Mouse (Mus musculus) 3134 (cell line): ENCODE measurements at regions not wholly inside any gene's neighbourhood (a gene's known extent, or its start where the extent isn't known, plus 50 kb on each side); places are given as distances from the start of the nearest gene placed in this dataset.

ENCODE experiments used
- DNase-seq: peaks from one replicate; pipeline ENCODE4 v3.0.0-alpha.2; 2011; ENCODE audit warnings: low spot score; ENCODE audit not compliant: insufficient read length; ENCODE audit errors: extremely low read depth

DNA sequence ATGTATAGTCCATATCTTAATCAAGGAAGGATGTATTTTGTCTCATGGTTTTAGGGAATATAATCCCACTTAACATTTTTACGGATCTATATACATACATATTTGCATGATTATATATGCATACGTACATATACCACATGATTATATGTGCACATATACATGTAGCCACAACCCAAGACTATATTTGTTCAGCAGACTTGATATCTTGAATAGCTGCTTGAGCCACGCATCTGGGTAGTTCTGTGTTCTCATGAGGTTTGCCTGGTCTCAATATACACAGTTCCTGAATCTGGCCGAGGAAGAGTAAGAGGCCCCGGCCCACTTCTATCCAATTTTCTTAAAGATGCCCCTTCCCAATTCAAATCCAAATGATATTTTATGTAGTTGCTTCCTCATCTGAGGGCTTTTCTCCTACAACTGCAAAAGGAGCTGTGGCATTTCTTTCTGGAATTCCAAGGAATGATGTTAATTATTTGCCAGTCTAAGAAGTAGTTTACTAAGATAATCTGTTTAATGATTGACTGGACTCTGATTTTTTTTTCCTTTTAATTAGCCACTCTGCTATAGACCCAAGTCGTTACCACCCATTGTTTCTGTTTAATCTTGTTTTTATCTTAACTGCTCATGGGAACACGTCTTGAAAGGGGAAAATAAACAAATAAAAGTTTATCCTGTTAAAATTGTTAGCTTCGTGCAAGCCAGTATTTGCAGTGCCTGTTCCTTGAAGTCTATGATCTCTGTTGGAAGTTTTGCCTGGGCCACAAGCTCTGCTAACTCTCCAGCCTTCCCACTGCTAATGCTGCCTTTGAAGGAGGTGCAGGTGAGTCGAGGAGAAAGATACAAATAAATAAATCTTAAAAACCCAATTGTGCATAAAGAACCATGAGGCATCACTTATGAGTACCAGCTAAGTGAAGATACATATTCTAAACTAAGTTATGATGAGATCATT, 112.9 kb upstream of the Kitl start:
- no peak for DNase-seq

DNA sequence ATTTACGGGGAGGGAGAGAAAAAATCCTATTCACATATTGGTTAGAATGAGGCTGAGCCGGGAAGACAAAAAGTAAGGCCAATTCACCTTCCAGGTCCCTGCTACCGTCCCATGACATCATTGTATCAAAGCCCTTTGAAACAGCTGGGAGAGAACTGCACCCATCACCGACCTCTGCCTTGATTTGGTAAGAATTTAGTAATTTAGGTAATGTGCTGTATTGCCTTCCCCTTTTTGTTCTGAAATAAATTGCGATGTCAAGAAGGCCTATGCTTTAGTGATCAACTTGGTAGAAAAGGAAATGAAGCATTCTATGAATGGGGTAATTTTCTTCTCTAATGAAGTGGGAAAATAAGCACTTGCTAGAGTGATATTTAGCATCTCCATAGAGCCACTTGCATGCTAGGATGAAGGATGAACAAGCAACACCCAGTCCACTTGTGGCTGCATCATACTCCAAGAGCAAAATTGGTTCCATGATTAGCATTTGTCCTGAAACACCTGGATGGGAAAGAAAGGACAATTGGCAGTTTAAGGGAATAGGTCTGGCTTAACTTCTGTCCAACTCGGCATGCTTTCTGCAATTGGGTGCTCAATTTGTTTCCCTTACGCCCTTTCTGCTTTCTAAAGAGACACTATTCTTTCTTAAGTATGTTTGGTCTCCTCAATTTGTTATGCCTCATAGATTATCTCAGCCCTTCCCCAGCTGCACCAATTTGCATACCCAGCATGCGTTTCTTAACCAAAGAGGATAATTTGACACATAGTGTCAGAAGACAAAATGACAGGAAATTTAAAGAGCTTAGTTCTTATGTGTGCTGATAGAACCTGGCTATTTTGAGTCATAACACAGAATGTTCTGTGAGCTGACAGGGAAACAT, 114.2 kb upstream of the Kitl start:
- DNase-seq: no peak

DNA sequence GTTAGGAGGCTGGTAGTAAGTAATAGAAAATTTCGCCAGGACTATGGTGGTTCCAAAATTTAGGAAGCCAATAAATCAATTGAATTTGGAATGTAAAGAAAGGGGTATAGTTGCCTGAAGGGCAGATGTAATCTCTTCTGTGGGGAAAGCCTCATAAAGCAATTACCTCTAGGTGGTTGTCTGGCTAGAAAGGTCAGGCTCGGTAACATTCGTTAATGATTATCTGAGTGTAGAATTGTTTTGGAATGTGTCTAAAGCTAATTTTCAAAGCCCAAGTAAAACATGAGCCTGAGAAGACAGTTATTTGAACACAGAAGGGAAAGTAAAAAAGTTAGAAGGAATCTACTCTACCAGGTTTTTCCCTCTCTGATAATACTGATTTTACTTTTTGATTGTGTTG, 121.4 kb upstream of the Kitl start:
- DNase-seq: no peak

DNA sequence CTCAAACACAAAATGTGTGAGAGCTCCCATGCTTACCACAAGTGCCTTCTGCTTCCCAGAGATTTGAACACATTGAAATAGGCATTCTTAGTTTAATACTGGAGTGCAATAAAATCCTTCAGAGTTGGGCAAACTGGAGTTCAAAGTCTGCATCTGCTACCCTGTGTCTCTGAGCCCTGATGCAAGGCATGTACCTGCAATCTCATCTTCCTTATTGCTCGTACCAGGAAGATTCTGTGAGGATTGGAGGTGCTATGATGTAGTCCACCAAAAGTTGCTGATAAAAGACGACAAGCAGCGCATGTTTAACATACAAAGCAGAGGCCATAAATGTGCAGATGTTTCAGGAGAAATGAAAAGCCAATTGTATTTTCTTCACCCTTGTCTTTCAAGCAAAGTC, 123.5 kb upstream of the Kitl start:
- no peak for DNase-seq

DNA sequence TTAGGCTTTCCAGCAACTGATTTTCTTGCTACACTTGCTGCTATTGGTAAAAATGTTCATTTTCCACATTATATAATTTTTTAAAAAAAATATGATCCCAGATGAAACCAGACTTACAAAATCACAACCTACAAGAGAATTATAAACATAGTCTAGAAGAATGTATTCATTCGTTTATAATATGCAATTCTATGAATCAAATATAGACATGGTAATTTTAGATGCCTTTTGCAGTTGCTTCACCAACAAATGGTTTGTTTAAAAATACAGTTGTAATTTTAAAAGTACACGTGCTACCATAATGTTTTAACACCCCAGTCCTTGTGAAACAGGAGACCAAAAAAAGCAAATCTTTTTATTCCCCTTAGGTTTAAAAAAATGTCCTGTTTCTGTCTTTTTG, 122.4 kb upstream of the Csl start:
- no peak for DNase-seq

DNA sequence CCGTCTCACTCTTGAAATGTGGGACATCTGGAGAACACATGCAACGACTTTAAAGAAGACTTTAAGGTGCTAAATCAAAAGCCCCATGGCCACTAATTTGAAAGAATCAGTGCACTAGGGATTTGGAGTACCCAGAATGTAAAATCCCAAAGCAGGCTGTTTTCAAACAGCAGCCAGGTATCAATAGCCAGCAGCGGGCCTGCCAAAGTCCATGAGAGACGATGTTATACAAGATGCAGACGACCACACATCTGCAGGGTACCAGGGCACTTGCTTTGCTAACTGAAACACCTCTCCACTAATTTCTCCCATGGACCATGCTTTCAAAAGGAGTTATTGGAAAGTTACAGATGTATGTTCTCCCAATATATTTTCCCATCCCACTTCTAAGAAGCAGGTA, 119.9 kb upstream of the Csl start:
- no peak for DNase-seq

DNA sequence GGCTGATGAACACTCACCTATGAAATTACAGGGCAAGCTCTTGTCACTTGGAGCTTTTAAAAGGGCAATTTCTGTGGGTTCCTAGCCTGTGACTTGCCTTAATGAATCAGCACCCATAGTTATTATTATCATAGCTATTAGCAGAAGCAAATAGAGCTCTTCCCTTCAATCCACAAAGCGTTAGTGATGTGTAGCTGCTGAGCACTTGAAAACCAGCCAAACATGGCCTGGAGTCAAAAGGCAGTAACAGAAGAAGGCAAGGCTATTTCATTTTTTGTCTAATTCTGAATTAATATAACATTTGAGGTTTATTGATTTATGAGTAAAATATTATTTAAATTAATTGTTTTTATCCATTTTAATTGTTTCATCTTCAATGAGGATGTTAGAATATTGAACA, 105.3 kb upstream of the Csl start:
- no peak for DNase-seq

DNA sequence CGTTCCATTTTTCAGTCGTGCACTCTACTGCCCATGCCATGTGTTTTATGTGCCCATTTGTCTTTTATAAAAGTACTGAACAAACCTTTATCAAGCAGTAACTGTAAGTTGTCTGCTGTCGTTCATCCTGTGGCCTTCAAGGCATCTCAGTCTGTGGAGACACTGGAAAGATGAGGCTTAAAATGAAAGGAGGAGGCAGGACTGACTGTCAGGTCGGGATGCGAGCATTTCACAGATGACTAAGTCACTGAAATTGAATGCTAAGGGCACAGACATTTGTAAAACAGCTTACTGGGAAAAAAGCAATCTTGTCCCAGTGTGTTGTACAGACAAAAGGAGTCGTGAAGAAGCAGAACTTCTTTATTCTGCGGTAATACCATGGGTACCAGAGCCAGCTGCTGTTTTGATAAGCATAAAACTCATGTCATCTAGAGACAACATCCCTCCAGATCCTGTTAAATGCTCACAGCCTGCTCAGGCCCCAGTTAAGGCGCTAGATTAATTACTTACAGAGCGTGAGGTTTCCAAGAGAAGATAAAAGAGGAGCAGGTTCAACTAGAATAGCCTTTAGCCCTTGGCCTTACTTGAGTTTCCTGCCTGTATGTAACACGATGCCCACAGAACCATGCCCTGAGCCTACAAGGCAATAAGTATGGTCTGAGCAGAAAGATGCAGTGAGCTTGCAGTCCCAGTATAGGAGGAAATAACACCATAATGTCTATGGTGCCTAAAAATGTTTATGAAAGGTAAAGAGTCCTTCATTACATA, 101.0 kb upstream of the Csl start:
- no peak for DNase-seq

DNA sequence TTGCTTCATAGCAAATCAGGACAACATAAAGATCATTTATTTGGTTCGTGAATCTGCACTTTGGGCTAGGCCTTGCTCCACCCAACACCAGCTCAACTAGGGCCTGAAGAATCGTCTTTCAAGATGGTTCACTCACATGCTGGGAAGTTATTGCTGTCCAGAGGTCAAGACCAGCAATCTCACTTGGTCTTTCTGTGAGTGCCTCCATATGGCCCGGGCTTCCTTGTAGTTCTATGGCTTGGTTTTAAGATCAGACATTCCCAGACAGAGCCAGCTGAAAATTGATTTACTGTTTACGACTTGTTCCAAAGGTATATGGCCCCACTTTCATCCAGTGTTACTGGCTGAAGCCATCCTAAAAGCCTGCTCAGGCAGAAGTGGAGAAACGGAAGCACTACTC, 84.7 kb upstream of the Csl start:
- no peak for DNase-seq

DNA sequence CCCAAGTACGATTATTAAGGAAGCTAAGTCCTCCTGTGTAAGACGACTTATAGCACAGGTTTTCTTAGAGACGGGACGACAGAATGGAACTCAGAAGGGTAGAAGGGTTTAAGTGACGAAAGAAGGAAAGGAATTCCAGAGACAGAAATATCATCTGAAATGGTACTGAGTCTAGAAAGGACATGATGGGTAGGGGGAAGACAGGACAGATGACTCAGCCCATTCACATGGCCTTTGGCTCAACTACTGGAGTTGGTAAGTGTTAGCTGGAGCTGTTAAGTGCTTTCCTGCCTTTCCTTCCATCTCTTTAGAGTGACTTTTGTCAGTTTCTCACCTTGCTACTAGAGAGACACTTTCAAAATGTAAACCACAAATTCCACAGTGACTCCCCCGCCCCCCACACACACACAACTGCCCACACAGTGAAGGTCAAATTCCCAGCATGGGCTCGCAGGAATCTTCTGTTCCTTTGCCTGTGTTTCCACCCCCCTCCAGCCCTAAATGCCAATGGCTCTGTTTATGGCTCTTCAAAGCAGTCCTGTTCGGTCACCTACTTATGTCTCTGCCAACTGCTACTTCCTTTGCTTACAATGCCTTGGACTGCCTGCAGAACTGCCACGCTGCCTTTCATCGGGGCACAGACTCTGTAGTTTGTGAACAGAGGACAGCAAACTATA, 81.8 kb upstream of the Csl start:
- no peak for DNase-seq

DNA sequence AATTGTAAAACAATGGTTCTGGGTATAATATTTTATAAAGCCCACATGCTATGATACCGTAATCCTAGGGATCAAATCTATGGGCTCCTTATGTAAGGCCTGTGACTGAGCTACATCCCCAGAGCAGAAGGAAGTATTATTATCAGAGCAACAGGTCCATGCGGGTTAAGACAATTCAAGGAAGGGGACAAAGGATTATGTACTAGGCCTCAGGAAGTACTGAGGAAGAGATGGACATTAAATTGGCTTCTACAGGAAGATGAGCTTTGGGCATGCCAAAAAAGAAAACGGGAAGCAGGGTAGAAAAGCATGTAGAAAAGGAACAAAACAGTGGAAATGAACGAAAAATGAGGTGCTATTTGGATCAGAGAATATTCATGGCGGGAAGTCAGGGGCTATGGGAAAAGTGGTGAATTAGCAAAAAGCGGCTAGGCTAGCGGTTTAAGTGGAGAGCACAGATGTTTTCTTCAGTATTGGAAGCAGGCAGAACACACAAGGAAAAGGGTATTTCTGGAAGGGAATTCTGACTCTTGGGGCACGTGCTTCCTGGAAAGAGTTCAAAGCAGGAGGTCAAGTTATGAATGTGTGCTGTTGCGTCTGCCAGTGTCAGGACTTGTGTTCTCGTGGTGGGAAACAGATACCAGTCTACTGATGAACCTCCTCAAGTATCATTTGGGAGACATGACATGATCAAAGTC, 80.9 kb upstream of the Csl start:
- DNase-seq: no peak

DNA sequence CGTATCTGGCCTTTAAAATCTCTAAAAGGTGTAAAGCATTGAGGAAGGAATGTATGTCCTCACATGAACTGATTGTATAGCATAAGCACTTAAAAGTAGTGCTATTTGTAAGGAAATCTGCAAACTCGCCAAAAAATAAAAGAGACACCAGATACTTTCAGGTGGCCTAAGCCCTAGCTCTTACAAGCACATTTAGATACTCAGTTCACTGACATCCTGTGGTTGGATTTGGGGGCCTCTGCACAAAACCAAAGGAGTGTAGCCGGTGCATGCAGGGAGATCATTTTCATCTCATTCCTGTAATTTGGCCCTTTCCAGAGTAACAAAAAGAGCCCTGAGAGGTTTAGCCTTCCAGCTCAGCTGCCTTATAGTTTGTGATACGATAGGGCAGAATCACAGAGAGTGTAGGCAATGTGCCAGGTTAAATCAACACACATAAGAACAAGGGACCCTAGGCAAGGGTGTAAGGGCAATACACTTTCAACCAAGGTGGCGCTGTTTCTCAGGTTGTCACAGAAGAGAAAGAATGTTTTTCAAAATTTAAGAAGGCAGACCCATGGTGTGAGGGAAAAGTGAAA, 77.5 kb upstream of the Csl start:
- DNase-seq: no peak

DNA sequence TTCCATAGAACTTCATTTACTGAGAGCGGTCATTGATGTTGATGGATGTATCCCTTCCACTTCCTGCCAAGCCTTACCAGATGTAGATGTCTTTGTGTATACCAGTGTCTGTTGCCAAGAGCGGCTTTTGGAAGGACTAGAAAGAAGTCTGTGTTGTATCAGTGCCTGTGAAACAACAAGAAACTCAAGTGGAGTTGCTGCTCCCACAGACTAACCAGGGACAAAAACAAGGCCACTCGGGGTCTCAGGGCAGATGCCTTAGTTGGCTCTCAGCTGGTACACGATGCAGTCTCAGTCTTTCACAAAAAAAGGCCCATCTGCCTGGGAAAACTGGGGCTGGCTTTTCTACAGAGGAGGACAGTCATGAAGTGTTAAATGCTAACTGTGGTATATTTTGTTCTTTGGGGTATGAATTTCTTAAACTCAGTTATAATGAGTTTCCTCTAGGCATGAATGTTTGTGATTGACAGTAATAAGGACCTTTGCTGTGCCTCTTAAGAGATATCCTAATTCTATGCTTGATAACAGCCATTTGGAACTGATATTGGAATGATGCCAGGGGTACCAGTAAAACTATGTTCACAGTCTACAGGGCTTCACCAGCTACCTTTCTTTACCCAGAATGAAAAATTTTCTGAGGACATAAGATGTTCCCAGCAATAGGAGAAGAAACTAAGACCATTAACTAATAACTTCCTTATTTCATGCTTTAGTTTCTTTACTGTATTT, 75.6 kb upstream of the Csl start:
- DNase-seq: no peak

DNA sequence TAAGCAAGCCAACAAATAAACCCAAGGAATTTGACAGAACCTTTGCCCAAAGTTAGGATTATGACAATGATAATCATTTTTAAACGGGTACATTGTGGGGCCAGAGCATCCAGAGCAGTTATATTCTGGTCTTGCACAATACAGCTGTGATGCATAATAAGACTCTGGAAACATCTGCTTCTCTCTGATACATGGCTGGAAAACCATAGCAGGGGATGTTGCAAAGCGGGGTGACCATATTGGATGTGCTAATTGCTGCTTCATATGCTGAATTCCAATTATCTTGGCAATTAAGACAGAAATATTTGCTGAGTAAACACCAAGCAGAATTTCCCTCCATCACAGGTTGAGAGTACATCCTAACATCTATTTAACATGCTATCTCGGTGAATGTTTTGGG, 70.5 kb upstream of the Csl start:
- no peak for DNase-seq

DNA sequence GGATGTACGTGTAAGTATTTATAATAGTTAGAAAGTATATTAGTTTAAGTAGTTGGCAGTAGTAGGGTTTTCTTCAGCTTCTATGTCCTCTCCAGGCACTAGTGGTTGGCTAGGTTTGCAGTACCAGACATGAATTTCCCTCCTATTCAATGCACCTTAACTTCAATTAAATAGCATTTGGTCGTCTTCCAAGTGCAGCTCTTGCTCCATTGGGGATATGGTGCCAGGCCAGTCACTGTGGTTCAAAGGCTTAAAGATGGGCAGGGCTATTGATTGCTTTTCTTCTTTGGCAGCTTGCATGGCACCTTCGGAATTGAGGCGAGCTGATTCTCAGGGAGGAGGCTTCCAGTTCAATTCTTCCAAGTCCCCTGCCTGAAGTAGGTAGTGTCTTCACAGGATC, 68.0 kb upstream of the Csl start:
- no peak for DNase-seq

DNA sequence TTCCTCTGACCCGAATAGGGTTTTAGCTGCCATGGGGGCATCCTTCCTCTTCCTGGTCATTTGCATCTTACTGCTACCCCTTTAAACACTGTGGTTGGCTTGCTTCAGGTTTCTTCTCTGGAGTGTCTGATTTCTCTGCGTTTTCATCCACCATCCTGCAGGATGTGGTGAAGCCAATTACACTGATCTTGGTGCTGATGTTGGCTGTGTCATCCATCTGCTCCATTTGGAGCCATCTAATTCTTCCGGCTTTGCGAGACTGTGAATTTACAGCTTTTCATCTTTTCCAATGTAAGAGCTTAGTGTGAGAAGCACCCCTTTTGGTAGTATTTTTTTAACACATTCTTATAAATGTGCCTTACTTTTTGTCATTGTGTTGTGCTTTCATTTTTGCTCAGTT, 66.4 kb upstream of the Csl start:
- peak; percentile 3 for DNase-seq

DNA sequence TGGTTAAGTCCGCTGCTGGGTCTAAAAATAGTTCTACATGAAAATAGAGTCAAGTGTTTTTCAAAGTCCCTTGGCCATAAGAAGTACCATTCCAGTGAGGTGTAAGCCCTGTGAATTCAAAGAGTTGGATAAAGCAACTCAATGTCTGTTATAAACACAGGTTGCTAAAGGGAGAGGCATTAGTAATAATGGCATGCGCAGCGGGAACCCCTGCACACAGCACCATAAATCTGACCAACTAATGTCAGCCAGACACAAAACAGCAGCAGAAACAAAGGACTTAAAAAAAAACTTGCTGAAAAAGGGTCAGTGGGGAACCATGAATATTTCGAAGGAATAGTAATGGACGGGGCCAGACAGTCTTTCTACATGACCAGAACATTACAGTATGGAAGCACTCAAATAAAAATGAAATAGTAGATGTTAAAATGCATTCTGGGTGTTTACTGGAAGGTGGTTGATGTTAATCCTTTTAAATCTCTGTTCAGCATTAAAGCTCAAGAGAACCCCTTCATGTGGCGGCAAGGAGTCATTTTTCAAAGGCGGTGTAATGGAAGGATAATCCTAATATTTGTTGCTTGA, 52.7 kb upstream of the Csl start:
- DNase-seq: no peak

DNA sequence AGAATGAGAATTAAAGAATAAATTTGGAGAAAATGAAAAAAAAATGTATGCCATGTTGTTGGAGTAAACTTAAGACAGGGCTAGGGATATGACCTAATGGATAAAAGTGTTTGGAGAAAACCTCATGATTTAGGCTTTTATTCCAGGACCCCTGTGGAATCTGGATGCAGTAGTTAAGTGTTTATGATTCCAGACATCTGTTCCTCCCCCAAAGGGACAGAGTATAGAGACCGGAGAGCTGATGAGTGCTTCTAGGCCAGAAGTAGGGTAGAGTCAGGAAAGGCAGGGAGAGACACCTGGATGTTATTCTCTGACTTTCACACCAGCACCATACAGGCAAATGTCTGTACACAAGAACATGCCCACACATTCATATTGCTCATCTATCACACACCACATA, 52.0 kb upstream of the Csl start:
- no peak for DNase-seq
